Mouse (Mus musculus) heart, embryonic 13.5 days (tissue): Measurements from ENCODE around the gene Slk. TPM values are rescaled to one million over a fixed set of nuclear protein-coding genes. Genes with fewer than 3 reads are reported as not detected.

ENCODE experiments used
- polyA plus RNA-seq: library from polyadenylated mRNA; unstranded; fragments of >200 nt; fragmentation: Nextera tagmentation; extraction: Ambion mirVana; gene quantifications from 2 replicates; pipeline ENCODE4 v1.2.1, GENCODE M21; 2015

Gene Slk
- polyA plus RNA-seq, 1 experiment from 2014 or later = 8.0 TPM

Other genes with a start within 250 kb of the Slk start
- 5.4 and 5.7 TPM in 2 replicates for gene Sh3pxd2a, start 115.3 kb upstream of the Slk start, polyA plus RNA-seq
- gene Stn1, start 42.2 kb upstream of the Slk start, polyA plus RNA-seq = 36.6 and 37.3 TPM in 2 replicates
- gene Col17a1, start 112.4 kb downstream of the Slk start, polyA plus RNA-seq = 0.51 and 1.1 TPM in 2 replicates
- gene Sfr1, start 152.0 kb downstream of the Slk start, polyA plus RNA-seq = 194 and 210 TPM in 2 replicates